Mouse (Mus musculus): ENCODE results near the gene Fam102a. TPM values are rescaled to one million over a fixed set of nuclear protein-coding genes. Genes with fewer than 3 reads are reported as not detected.

Fam102a gene
- polyA plus RNA-seq, 1 experiment from 2014 or later, result 9.4 TPM

GRCm38 (mm10) chr2:32520034-32520990 lies 14.8 kb upstream of the Fam102a start:
- Histone ChIP-seq H3K4me3 (no peak overlapping the region), H3K9me3 (no peaks in the 10 kb centered on the region), H3K4me1 (no peaks in the 10 kb centered on the region), H3K27ac (replicated peaks) (no peak overlapping the region), H3K36me3 (no peaks in the 10 kb centered on the region), H3K9ac (replicated peaks) (no peak overlapping the region), H3K4me2 (replicated peaks) (no peak overlapping the region), H3K27me3 (no peaks in the 10 kb centered on the region)
- ATAC-seq (ENCODE audit: low FRiP score, low read depth), result no peak
- WGBS, result 76% methylated on average over 7 of the region's 8 CpGs

- Histone ChIP-seq H3K4me3 (no peak overlapping the region), H3K27me3 (no peaks in the 10 kb centered on the region), H3K9ac (replicated peaks) (no peak overlapping the region), H3K4me1 (no peaks in the 10 kb centered on the region), H3K4me2 (replicated peaks) (no peak overlapping the region), H3K36me3 (no peaks in the 10 kb centered on the region), H3K9me3 (no peaks in the 10 kb centered on the region), H3K27ac (replicated peaks) (no peak overlapping the region)
- WGBS, result 89% methylated on average over 13 of the region's 13 CpGs
- no peak for ATAC-seq (ENCODE audit: low FRiP score, low read depth)
Observed at GRCm38 (mm10) chr2:32524536-32525031, 10.5 kb upstream of the Fam102a start.

GRCm38 (mm10) chr2:32525816-32526215 lies 9.3 kb upstream of the Fam102a start:
- 92% methylated on average over 12 of the region's 12 CpGs for WGBS
- no peak overlapping the region for H3K27ac ChIP-seq (replicated peaks)

GRCm38 (mm10) chr2:32527468-32527966 lies 7.6 kb upstream of the Fam102a start:
- Histone ChIP-seq H3K9ac (replicated peaks) (no peak overlapping the region), H3K4me3 (no peak overlapping the region), H3K36me3 (no peaks in the 10 kb centered on the region), H3K27ac (replicated peaks) (no peak overlapping the region), H3K4me2 (replicated peaks) (no peak overlapping the region), H3K9me3 (no peaks in the 10 kb centered on the region), H3K4me1 (no peaks in the 10 kb centered on the region), H3K27me3 (no peaks in the 10 kb centered on the region)
- ATAC-seq (ENCODE audit: low FRiP score, low read depth), result no peak
- 58% methylated on average over 14 of the region's 14 CpGs for whole genome bisulfite sequencing

More at GRCm38 (mm10) chr2:32525816-32526215, 9.3 kb upstream of the Fam102a start:
- Histone ChIP-seq H3K36me3 (no peaks in the 10 kb centered on the region), H3K4me1 (no peaks in the 10 kb centered on the region), H3K9ac (replicated peaks) (no peak overlapping the region), H3K9me3 (no peaks in the 10 kb centered on the region), H3K4me3 (no peak overlapping the region), H3K27me3 (no peaks in the 10 kb centered on the region), H3K4me2 (replicated peaks) (no peak overlapping the region)
- no peak for ATAC-seq (ENCODE audit: low FRiP score, low read depth)

- WGBS, result 92% methylated on average over 1 of the region's 1 CpGs
- ATAC-seq (ENCODE audit: low FRiP score, low read depth), result no peak
- Histone ChIP-seq H3K4me1 (0 out of 2 replicates have a peak, but pooled peaks cover under 1% of the 10 kb centered on the region), H3K36me3 (no peaks in the 10 kb centered on the region), H3K9me3 (no peaks in the 10 kb centered on the region), H3K27ac (replicated peaks) (no peak overlapping the region), H3K4me2 (replicated peaks) (no peak overlapping the region), H3K4me3 (no peak overlapping the region), H3K27me3 (no peaks in the 10 kb centered on the region), H3K9ac (replicated peaks) (no peak overlapping the region)
Observed at GRCm38 (mm10) chr2:32528326-32528725, 6.8 kb upstream of the Fam102a start.

GRCm38 (mm10) chr2:32530479-32530878 lies 4.7 kb upstream of the Fam102a start:
- Histone ChIP-seq H3K4me3 (no peak overlapping the region), H3K4me2 (replicated peaks) (no peak overlapping the region), H3K9ac (replicated peaks) (no peak overlapping the region), H3K27ac (replicated peaks) (no peak overlapping the region), H3K36me3 (no peaks in the 10 kb centered on the region), H3K27me3 (0 out of 2 replicates have a peak, but pooled peaks cover 4% of the 10 kb centered on the region), H3K4me1 (peaks cover 15% of the 10 kb centered on the region), H3K9me3 (no peaks in the 10 kb centered on the region)
- no peak for ATAC-seq (ENCODE audit: low FRiP score, low read depth)
- 77% methylated on average over 2 of the region's 2 CpGs for WGBS

- 96% methylated on average over 2 of the region's 2 CpGs for WGBS
- H3K27ac ChIP-seq (replicated peaks), result no peak overlapping the region
- no peaks in the 10 kb centered on the region for H3K36me3 ChIP-seq
- H3K4me3 ChIP-seq, result no peak overlapping the region
- peaks cover 38% of the 10 kb centered on the region for H3K4me1 ChIP-seq
- 0 out of 2 replicates have a peak overlapping the region, but pooled peaks have one; percentile 15 for H3K9ac ChIP-seq (replicated peaks)
- 0 out of 2 replicates have a peak, but pooled peaks cover 4% of the 10 kb centered on the region for H3K27me3 ChIP-seq
- no peaks in the 10 kb centered on the region for H3K9me3 ChIP-seq
- ATAC-seq (ENCODE audit: low FRiP score, low read depth), result no peak
- H3K4me2 ChIP-seq (replicated peaks), result no peak overlapping the region
Observed at GRCm38 (mm10) chr2:32533163-32533562, 2.0 kb upstream of the Fam102a start.

- Histone ChIP-seq H3K4me3 (peak overlapping the region; percentile 86), H3K9ac (replicated peaks) (peak overlapping the region; percentile 66), H3K27me3 (0 out of 2 replicates have a peak, but pooled peaks cover 4% of the 10 kb centered on the region), H3K36me3 (no peaks in the 10 kb centered on the region), H3K4me2 (replicated peaks) (peak overlapping the region; percentile 76), H3K27ac (replicated peaks) (peak overlapping the region; percentile 93), H3K9me3 (no peaks in the 10 kb centered on the region), H3K4me1 (peaks cover 48% of the 10 kb centered on the region)
- ATAC-seq (ENCODE audit: low FRiP score, low read depth), result no peak
- 11% methylated on average over 13 of the region's 13 CpGs for WGBS
Observed at GRCm38 (mm10) chr2:32534061-32534732, 935 bp upstream of the Fam102a start.

GRCm38 (mm10) chr2:32535501-32535991 lies 414 bp downstream of the Fam102a start:
- Histone ChIP-seq H3K4me2 (replicated peaks) (peak overlapping the region; percentile 76), H3K36me3 (no peaks in the 10 kb centered on the region), H3K9me3 (no peaks in the 10 kb centered on the region), H3K4me1 (peaks cover 55% of the 10 kb centered on the region), H3K4me3 (peak overlapping the region; percentile 86), H3K9ac (replicated peaks) (peak overlapping the region; percentile 92), H3K27me3 (0 out of 2 replicates have a peak, but pooled peaks cover 4% of the 10 kb centered on the region), H3K27ac (replicated peaks) (peak overlapping the region; percentile 89)
- 0% methylated on average over 30 of the region's 56 CpGs for WGBS
- no peak; the same call in 1 of the 2 replicates for ATAC-seq (ENCODE audit: low FRiP score, low read depth)

- Histone ChIP-seq H3K9me3 (no peaks in the 10 kb centered on the region), H3K4me3 (peak overlapping the region; percentile 86), H3K4me2 (replicated peaks) (peak overlapping the region; percentile 76), H3K27me3 (0 out of 2 replicates have a peak, but pooled peaks cover 4% of the 10 kb centered on the region), H3K27ac (replicated peaks) (peak overlapping the region; percentile 43; the same call in 1 of the 2 replicates), H3K36me3 (no peaks in the 10 kb centered on the region), H3K9ac (replicated peaks) (peak overlapping the region; percentile 92), H3K4me1 (peaks cover 55% of the 10 kb centered on the region)
- 2% methylated on average over 14 of the region's 14 CpGs for WGBS
- no peak for ATAC-seq (ENCODE audit: low FRiP score, low read depth)
Observed at GRCm38 (mm10) chr2:32536086-32536633, 1.0 kb downstream of the Fam102a start.

- Histone ChIP-seq H3K4me2 (replicated peaks) (peak overlapping the region; percentile 76), H3K4me1 (peaks cover 55% of the 10 kb centered on the region), H3K36me3 (no peaks in the 10 kb centered on the region), H3K9ac (replicated peaks) (peak overlapping the region; percentile 92), H3K27ac (replicated peaks) (peak overlapping the region; percentile 43), H3K9me3 (no peaks in the 10 kb centered on the region), H3K27me3 (0 out of 2 replicates have a peak, but pooled peaks cover 4% of the 10 kb centered on the region), H3K4me3 (peak overlapping the region; percentile 86)
- 5% methylated on average over 11 of the region's 11 CpGs for WGBS
- ATAC-seq (ENCODE audit: low FRiP score, low read depth), result no peak
Observed at GRCm38 (mm10) chr2:32536634-32537359, 1.7 kb downstream of the Fam102a start.
